Mouse (Mus musculus) left cerebral cortex, adult 11 months (tissue): ENCODE data around the gene Map2k1.
"Not testable (repeated sequence)": the region's sequence is repeated elsewhere in the genome, so short reads cannot be mapped to it uniquely, and the experiment has no call there.

Source experiments
- DNase-seq: peaks from one replicate; pipeline ENCODE4 v3.0.0; 2022; ENCODE audit warnings: low spot score

The Map2k1 gene

DNA sequence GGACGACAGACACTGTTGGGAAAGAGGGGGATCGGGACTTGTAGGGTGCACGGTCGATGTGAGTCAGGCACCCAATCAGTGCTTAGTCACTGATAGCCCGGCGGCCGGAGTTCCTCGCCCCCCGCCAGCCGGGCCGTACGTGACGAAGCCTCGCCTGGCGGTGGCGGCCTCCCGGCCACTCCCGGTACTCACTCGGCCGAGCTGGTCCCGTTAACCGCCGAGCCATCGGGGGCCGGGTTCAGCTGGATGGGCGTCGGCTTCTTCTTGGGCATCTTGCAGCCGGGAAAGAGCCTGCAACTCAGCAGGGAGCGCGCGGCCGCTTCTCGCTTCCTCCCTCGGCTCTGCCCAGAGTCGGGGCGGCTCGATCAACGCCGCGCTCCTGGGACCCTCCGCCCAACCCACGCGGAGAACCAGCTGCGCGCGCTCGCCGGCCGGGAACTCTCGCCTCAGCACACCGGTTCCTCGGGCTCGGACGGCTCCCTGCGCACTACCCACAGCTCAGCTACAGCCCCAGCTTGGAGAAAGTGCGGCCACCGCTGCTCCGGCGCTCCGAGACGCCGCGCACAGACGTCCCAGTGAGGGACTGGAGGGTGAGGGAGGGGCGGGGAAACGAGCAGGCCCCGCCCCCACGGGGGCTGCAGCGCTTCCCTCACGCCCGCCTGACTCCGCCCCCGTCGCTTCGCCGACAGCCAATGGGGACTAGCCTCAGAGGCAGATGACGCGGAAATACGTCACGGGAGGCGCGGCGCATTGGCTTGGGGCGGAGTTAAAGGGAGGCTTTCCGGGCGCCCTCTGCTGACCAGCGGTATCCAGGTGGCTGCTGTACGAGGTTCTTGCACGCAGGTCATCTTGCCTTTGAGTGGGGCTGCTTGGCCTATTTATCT lies at the start of gene Map2k1:
Map2k1 (minus strand) TSS at position 611 of the 884 bp plus-strand sequence.
- DNase-seq, result peak; percentile 98

DNA sequence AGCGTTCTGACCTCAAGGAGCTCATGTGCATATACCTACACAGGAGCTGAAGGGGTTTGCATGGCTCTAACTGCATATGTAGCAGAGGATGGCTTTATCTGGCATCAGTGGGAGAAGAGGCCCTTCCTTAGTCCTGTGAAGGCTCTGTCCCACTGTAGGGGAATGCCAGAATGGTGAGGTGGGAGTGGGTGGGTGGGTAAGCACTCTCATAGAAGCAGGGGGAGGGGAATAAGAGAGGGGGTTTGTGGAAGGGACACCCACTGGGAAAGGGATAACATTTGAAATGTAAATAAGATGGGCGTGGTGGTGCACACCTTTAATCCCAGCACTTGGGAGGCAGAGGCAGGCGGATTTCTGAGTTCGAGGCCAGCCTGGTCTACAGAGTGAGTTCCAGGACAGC lies 49.7 kb upstream of the Map2k1 start:
- DNase-seq, result not testable (repeated sequence)

DNA sequence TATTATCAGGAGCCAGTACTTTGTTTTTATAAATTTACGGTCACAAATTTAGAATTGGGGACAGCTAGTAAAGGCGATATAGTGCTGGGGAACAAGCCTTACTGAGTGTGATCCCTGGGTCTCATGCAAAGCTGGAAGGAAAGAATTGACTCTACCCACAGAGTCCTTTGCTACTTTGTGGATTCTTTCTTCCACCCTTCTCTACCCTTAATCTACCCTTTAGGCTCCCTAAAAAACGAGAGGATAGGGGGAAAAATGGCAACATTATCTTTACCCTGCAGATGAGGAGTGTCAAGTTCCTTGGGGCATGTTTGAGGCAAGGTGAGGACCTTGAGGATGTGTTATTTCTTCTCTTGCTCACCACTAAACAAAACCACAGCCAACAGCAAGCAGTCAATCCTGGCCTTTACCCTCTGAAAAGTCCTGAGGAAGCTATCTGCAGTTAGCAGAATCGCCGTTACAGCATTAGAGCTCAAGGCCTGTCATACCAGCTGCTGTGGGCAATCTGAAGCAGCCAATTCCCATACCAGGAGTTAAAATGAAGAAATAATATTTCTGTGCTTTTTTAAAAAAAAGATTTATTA lies 29.1 kb upstream of the Map2k1 start:
- no peak for DNase-seq

DNA sequence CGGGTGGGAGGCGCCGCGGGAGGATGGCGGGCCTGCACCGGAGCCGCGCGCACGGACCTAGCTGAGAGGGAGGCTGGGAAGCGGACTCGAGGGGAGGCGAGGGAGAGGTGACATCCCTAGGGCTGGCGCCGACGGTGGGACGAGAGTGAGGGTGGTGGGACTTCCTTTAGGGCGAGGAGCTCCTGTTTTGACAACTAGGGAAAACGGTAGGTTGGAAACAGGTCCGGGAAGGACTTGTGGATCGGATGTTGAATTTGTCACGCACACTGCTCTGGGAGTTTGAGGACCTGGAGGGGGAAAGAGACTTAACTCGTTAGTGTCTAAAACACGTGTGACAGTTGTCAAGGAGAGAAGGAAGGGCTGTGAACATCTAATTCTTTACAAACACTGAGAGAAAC lies 28.3 kb upstream of the Map2k1 start:
- DNase-seq, result no peak

DNA sequence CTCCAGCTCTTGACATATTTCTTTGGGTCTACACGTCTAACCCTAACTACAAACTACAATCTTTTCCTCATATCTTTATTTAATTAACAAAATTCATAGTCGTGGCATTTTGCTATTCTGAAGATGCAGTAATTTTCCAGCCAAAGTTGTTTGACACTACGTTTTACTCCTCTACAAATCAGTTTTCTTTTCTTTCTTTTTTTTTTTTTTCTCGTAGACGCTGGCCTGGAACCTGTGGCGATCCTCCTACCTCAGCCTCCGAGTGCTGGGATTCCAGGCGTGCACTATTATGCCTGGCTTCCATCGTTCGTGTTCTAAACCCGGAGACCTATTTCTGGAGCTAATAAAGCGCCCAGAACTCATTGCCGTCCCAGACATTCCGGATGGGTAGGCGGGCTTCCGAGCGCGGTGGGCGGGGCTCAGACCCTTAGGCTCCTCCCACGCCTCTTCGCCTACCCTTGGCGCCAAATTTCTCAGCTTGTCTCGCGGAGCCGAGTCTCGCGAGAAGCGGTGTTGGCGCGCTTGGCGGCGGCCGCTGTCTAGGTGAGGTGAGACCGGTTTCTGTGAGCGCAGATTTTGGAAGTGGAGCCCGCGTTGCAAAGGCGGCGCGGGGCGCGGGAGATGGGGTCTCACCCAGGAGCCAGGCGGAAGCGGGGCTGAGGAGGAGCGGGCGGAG lies 27.8 kb upstream of the Map2k1 start, which contains the start of gene Tipin:
Tipin (plus strand) TSS at position 477 of the 676 bp plus-strand sequence.
- peak; percentile 86 for DNase-seq

DNA sequence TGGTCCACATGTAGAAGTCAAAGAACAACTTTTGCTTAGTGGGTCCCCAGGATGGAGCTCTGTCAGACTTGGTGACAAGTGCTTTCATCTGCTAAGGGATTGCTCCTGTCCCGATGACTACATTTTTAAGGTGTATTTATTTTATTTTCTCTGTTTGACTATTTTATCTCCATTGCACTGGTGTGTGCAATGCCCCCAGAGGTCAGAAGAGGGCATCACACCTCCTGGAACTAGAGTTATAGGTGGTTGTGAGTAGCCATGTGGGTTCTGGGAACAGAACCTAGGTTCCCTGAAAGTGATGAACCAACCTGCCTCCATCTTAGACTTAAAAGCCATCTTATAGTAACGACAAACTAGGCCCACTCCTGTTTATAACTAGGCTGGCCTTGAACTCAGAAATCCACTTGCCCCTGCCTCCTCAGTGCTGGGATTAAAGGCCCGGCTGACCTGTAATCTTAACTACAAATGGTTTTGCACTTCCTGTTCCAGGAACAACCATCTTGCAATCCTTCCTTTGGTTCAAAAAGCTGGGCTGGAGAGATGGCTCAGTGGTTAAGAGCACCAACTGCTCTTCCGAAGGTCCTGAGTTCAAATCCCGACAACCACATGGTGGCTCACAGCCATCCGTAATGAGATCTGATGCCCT lies 25.4 kb upstream of the Map2k1 start:
- DNase-seq, result no peak

DNA sequence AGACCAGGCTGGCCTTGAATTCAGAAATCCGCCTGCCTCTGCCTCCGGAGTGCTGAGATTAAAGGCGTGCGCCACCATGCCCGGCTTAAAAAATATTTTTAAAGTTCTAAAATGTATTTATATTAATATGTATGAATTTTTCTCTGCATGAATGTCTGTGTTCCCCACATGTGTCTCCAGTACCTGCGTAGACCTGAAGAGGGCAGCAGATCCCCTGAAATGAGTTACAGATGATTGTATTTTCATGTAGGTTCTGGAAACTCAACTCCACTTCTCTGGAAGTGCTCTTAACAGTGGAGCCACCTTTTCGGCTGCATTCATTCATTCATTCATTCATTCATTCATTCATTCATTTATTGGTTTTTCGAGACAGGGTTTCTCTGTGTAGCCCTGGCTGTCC lies 24.3 kb upstream of the Map2k1 start:
- DNase-seq, result no peak

DNA sequence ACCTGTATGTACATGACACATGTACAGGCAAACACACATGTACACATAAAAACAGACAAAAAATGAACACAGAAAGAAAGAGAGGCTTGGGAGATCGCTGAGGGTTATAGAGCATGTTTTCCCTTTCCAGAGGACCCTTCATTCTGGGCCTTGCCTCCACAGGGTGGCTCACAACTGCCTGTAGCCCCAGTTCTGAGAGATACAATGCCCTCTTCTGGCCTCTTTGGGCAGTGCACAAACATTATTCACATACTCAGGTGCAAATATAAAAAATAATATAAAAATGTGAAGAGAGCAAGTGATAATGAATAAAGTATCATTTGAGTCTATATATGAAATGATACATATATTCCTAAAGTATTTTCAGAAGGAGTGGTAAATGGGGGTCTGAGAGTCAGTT lies 21.5 kb upstream of the Map2k1 start:
- no peak for DNase-seq

DNA sequence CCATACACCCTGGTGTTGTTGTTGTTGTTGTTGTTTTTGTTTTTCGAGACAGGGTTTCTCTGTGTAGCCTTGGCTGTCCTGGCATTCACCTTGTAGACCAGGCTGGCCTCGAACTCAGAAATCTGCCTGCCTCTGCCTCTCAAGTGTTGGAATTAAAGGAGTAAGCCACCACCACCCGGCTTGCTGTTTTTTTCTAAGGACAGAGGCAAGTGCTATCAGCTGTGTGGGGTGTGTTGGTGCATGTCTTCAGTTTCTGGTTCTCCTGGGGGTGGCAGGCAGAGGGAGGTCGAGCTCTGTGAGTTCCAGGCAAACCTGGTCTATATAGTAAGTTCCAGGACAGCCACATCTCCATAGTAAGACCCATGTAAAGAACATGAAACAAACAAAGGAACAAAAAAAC lies 20.9 kb upstream of the Map2k1 start:
- DNase-seq, result no peak

DNA sequence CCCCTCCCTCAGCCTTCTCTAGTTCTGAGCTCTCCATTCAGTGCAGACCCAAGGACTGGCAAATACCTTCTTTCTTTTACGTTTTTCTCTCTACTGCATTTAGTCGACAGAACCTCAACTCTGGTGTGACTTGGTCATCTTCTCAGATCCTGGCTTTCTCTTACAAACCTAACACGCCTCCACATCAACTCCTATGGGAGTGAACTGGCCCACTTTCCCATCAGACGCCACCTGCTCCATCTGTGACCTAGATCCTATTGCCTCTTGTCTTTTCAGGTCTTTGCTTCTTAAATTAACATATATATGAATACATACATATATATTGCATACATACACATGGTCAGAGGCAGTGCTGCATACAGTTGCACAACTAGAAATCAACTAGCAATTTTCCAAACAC lies 20.3 kb upstream of the Map2k1 start:
- no peak for DNase-seq

DNA sequence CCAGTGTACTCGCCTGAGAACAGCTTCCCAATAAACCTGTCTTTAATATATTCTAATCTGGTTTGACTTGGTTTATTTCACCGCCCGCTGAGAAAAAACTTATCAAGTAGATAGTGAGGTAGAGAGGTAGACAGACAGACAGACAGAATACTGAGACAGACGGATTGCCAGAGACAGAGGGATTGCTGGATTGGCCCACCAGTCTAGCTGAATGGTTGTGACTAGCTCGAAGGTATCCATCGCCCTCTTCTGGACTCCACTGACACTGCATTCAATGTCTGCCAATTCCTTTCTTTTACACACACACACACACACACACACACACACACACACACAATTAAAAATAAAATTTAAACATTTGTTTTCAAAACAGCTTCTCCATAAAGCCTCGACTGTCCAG lies 19.2 kb upstream of the Map2k1 start:
- DNase-seq, result peak; percentile 50

DNA sequence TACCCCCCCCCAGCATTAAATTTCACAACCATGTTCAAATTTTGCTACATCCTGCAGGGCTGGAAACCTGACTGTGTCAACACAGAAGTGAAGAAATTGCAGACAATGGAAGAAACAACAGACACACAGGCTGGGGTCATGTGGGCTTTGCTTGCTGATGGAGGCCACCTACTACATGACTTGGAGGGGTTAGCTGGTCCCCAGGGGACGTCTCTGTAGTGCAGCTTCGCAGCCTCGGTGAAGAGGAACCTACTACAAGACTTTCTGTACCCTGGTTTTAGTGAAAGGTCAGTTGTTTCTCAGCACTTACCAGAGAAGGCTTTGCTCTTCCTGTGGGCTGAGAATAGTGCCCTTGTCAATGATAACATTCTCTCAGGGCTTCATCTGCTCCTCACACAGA lies 17.8 kb upstream of the Map2k1 start:
- no peak for DNase-seq

DNA sequence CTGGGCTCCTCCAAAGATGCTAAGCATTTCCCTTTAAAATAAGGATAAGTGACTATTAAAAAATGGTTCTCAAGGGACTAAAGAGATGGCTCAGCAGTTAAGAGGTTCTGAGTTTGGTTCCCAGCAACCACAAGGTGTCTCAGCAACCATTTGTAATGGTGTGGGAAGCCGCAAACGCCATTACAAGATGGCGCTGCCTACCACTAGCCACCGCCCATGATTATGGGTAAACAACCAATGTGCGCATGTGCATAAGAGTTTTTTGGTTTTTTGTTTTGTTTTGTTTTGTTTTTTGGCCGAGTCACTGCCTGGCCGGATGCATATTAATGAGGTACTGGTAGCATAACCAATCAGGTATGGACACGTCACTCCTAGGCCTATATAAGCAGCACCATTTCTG lies 15.4 kb upstream of the Map2k1 start:
- DNase-seq, result not testable (repeated sequence)

DNA sequence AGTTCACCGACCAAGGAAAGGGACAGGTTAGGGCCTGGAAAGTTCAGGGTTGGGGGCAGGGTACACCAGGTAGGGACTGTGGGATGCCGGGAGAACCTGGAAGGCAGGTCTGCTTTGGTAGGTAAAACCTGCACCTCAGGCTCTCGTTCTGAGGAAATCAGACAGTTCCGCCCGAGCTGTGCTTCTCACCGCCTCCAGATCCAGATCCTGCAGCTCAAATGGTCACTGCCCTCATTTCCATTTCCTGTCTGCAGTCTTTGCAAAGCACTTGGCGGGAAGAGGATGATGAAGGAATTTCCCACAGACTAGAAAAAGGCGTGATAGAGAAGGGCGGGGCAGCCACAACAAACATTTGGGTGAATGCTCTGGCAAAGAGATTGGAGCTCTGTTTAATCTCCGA lies 14.8 kb upstream of the Map2k1 start:
- DNase-seq, result no peak

DNA sequence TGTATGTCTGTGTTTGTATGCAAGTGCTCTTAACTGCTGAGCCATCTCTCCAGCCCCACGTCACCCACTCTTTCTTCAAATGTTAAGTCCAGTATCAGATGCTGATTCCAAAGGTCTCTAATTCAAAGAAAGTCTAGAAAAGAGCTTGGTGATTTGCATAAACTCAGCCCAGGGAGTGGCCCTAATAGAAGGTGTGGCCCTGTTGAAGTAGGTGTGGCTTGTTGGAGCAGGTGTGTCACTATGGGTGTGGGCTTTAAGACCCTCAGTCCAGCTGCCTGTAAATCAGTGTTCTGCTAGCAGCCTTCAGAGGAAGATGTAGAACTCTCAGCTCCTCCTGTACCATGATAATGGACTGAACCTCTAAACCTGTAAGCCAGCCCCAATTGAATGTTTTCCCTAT lies 13.8 kb upstream of the Map2k1 start:
- no peak for DNase-seq

DNA sequence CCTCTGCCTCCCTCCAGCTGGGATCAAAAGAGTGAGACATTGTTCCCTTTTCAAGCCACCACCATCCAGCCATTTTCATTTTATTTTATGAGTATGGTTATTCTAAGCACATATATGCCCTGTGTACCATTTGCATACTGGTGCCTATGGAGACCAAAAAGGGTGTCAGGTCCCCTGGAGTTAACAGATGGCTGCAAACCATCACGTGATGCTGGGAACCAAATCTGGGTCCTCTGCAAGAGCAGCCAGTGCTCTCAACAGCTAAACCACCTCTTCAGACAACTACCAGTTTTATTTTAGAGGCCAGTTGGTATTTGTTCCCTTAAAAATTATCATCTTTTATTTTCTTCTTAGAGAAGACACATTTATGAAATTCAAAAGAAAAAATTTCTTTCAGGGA lies 11.4 kb upstream of the Map2k1 start:
- DNase-seq, result no peak

DNA sequence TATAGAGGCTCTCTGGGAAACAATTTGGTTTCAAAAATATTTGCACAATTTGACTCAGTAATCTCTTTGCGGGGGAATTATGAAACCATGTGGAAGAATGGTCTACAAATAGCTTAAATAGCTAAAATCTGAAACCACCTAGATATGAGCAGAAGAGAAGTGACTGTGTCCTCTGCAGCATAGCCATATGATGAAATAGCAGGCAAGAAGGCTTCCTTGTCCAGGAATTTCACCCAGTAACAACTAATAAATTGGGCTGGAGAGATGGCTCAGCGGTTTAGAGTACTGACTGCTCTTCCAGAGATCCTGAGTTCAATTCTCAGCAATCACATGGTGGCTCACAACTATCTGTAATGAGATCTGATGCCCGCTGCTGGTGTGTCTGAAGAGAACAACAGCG lies 7.6 kb upstream of the Map2k1 start:
- no peak for DNase-seq

DNA sequence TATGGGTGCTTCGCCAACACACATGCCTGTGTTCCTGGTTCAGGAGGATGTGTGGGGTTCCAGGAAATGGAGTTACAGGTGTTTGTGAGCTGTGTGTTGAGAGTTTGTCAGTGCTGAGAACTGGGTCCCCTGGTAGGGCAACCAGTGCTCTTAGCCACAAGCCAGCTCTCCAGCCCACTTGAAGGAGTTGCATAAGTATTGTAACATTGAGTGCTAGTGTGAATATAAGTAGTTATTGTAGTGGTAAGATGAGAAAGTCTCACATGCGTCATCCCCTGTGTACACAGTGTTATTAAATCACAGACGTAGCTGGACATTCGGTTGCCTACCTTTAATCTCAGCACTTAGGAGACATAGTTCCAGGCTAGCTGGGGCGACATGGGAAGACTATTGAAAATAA lies 6.5 kb upstream of the Map2k1 start:
- no peak for DNase-seq

DNA sequence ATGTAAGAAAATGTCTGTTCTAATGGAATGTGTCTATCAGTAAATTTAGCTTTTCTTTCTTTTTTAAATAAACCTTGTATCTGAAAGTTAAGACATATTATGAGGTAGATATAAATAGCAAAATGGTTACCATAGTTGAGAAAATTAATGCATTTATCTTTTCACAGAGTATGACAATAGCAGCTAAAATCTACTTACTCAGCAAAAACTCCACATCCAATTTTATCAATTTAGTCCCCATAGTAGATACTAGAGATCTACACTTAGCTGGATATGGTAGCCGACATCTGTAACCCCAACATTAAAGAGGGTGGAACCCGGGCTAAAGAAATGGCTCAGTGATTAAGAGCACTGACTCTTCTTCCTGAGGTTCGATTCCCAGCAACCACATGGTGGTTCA lies 2.8 kb upstream of the Map2k1 start:
- DNase-seq, result no peak

DNA sequence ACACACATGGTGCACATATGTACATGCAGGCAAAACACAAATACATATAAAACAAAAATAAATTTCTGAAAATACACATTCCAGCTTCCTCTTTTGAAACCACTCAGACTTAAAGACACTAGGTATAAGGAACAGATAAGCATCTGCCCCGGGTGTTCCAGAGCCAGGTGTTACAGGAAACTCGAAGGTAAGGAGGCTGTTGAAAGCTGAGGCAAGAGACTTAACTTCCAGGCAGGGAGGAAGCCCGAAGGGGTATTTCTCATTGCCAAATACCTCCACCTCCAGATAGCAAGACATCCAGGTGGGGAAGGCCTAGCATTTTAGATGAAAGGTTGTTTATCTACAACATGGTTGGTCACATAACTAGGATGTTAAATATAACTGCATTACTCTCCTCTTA lies 2.0 kb upstream of the Map2k1 start:
- DNase-seq, result no peak

DNA sequence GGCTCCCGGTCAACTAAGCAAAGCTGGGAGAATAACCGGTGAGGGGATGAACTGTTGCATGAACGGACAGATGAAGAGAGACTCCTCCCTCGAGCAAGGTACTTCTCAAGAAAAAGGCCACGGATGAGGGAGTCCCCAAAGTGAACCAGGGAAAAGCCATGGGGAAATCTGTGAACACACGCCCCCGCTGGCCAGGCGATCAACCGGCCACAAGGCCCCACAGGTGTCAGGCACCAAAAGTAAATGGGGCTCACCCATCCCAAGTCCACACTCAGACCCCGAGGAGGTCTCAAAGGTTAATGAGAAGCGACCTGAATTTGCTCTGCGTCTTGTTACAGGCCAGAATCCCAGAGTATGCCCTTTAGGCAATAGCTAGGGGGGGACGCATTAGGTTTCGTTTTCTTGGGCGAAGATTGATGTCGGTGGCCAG lies 825 bp downstream of the Map2k1 start:
- no peak for DNase-seq

DNA sequence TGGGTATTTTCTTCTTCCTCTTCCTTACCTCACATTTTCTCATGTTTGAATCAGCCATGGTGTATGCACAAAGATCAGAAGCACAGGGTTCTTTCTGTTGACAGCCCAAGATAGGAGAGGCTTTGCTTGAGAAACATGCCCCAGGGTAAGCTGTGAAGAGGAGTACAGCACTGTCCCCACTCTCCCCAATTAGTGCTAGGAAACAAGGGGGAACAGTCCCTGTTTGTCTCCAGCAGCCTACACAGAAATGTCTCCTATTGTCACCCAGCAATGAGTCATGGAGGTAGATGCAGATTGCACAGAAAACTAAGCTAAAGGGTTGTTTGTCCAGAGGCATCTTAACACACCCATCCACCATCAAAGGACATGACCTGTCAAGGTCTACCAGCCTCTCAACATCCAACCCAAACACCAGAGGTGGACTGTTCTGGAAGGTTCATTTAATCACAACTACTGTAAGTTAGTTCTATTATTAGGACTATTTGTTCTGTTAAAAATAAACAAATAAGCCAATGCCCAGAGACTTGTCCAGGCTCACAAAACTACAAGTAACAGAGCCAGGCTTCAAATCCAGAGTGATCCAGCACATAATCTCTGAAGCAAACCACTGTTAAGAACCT lies 3.2 kb downstream of the Map2k1 start:
- no peak for DNase-seq
